Mouse (Mus musculus): ENCODE measurements around the gene Rnh1.

- no peak for TF ChIP-seq CTCF (IDR thresholded peaks at IDR 0.05; ENCODE audit: borderline replicate concordance, control insufficient read depth, extremely low read depth, insufficient read depth, low read length, poor library complexity)
- TF ChIP-seq POLR2A (IDR thresholded peaks at IDR 0.05; ENCODE audit: control insufficient read depth, extremely low read depth, insufficient read depth, low read length, poor library complexity): no peak
Measured at GRCm38 (mm10) chr7:141117636-141118035, 55.0 kb downstream of the Rnh1 start, which contains the start of gene Ano9.

Measured in thymus, adult 2 months (tissue).